Mouse (Mus musculus): ENCODE measurements around the gene Bid. TPM values are rescaled to one million over a fixed set of nuclear protein-coding genes. Genes with fewer than 3 reads are reported as not detected.
A peak's percentile ranks its signal among the peaks of the same experiment; 100 is the strongest.
"Not testable (repeated sequence)": the region's sequence is repeated elsewhere in the genome, so short reads cannot be mapped to it uniquely, and the experiment has no call there.

Bid gene
- polyA plus RNA-seq, 1 experiment from 2014 or later = 26.5 TPM

- WGBS = 36% methylated on average over 1 of the region's 1 CpGs
Measured at GRCm38 (mm10) chr6:120929421-120929820, 12.8 kb upstream of the Bid start.

GRCm38 (mm10) chr6:120927765-120928164 is 11.1 kb upstream of the Bid start:
- H3K4me1 ChIP-seq (replicated peaks; ENCODE audit: control insufficient read depth, insufficient read depth, low read length) = no peaks in the 10 kb centered on the region
- H3K9ac ChIP-seq (ENCODE audit: low read length) = no peak overlapping the region
- WGBS = 73% methylated on average over 3 of the region's 3 CpGs
- no peaks in the 10 kb centered on the region for H3K27me3 ChIP-seq (replicated peaks; ENCODE audit: control insufficient read depth, insufficient read depth, low read length)
- ATAC-seq (replicated peaks; ENCODE audit: low FRiP score, low TSS enrichment, low read depth) = no peak
- no peak for DNase-seq (ENCODE audit: low spot score)
- no peaks in the 10 kb centered on the region for H3K9me3 ChIP-seq (ENCODE audit: control insufficient read depth, low read length)
- no peak overlapping the region for H3K4me2 ChIP-seq (ENCODE audit: low read length)
- H3K36me3 ChIP-seq (ENCODE audit: control insufficient read depth, insufficient read depth, low read length) = peaks cover 6% of the 10 kb centered on the region
- no peak overlapping the region for H3K27ac ChIP-seq (ENCODE audit: low read depth)
- H3K4me3 ChIP-seq (ENCODE audit: low read depth, low read length) = no peak overlapping the region

More at GRCm38 (mm10) chr6:120929421-120929820, 12.8 kb upstream of the Bid start:
- Histone ChIP-seq H3K4me1 (replicated peaks; ENCODE audit: control insufficient read depth, insufficient read depth, low read length) (no peaks in the 10 kb centered on the region), H3K27ac (ENCODE audit: low read depth) (no peak overlapping the region), H3K27me3 (replicated peaks; ENCODE audit: control insufficient read depth, insufficient read depth, low read length) (no peaks in the 10 kb centered on the region), H3K9ac (ENCODE audit: low read length) (no peak overlapping the region), H3K4me3 (ENCODE audit: low read depth, low read length) (no peak overlapping the region), H3K4me2 (ENCODE audit: low read length) (no peak overlapping the region), H3K9me3 (ENCODE audit: control insufficient read depth, low read length) (no peaks in the 10 kb centered on the region), H3K36me3 (ENCODE audit: control insufficient read depth, insufficient read depth, low read length) (peaks cover 12% of the 10 kb centered on the region)
- ATAC-seq (replicated peaks; ENCODE audit: low FRiP score, low TSS enrichment, low read depth) (no peak), DNase-seq (ENCODE audit: low spot score) (no peak)

- ATAC-seq (replicated peaks; ENCODE audit: low FRiP score, low TSS enrichment, low read depth) (no peak), DNase-seq (ENCODE audit: low spot score) (no peak)
- no peak overlapping the region for H3K4me3 ChIP-seq (ENCODE audit: low read depth, low read length)
- no peak overlapping the region for H3K9ac ChIP-seq (ENCODE audit: low read length)
- no peaks in the 10 kb centered on the region for H3K27me3 ChIP-seq (replicated peaks; ENCODE audit: control insufficient read depth, insufficient read depth, low read length)
- no peak overlapping the region for H3K27ac ChIP-seq (ENCODE audit: low read depth)
- H3K4me1 ChIP-seq (replicated peaks; ENCODE audit: control insufficient read depth, insufficient read depth, low read length) = no peaks in the 10 kb centered on the region
- WGBS = 41% methylated on average over 2 of the region's 2 CpGs
- no peak overlapping the region for H3K4me2 ChIP-seq (ENCODE audit: low read length)
- H3K9me3 ChIP-seq (ENCODE audit: control insufficient read depth, low read length) = no peaks in the 10 kb centered on the region
- H3K36me3 ChIP-seq (ENCODE audit: control insufficient read depth, insufficient read depth, low read length) = no peaks in the 10 kb centered on the region; the same call in 1 of the 2 replicates
Measured at GRCm38 (mm10) chr6:120926880-120927279, 10.2 kb upstream of the Bid start.

GRCm38 (mm10) chr6:120924791-120925321 is 8.2 kb upstream of the Bid start:
- DNase-seq (ENCODE audit: low spot score); H3K27me3 ChIP-seq (replicated peaks; ENCODE audit: control insufficient read depth, insufficient read depth, low read length); H3K9ac ChIP-seq (ENCODE audit: low read length); H3K36me3 ChIP-seq (ENCODE audit: control insufficient read depth, insufficient read depth, low read length); H3K27ac ChIP-seq (ENCODE audit: low read depth); H3K4me2 ChIP-seq (ENCODE audit: low read length); ATAC-seq (replicated peaks; ENCODE audit: low FRiP score, low TSS enrichment, low read depth); H3K4me3 ChIP-seq (ENCODE audit: low read depth, low read length); H3K4me1 ChIP-seq (replicated peaks; ENCODE audit: control insufficient read depth, insufficient read depth, low read length); H3K9me3 ChIP-seq (ENCODE audit: control insufficient read depth, low read length): not testable (repeated sequence)
- WGBS = 74% methylated on average over 2 of the region's 2 CpGs

- no peaks in the 10 kb centered on the region for H3K9me3 ChIP-seq (ENCODE audit: control insufficient read depth, low read length)
- no peaks in the 10 kb centered on the region for H3K27me3 ChIP-seq (replicated peaks; ENCODE audit: control insufficient read depth, insufficient read depth, low read length)
- WGBS = 42% methylated on average over 3 of the region's 3 CpGs
- no peaks in the 10 kb centered on the region; the same call in 1 of the 2 replicates for H3K4me1 ChIP-seq (replicated peaks; ENCODE audit: control insufficient read depth, insufficient read depth, low read length)
- H3K9ac ChIP-seq (ENCODE audit: low read length) = no peak overlapping the region
- H3K4me3 ChIP-seq (ENCODE audit: low read depth, low read length) = no peak overlapping the region
- no peak overlapping the region for H3K27ac ChIP-seq (ENCODE audit: low read depth)
- no peak for DNase-seq (ENCODE audit: low spot score)
- no peaks in the 10 kb centered on the region for H3K36me3 ChIP-seq (ENCODE audit: control insufficient read depth, insufficient read depth, low read length)
- no peak overlapping the region for H3K4me2 ChIP-seq (ENCODE audit: low read length)
- no peak for ATAC-seq (replicated peaks; ENCODE audit: low FRiP score, low TSS enrichment, low read depth)
Measured at GRCm38 (mm10) chr6:120917975-120918374, 1.3 kb upstream of the Bid start.

- not testable (repeated sequence) for H3K9me3 ChIP-seq (ENCODE audit: control insufficient read depth, low read length); H3K27ac ChIP-seq (ENCODE audit: low read depth); H3K36me3 ChIP-seq (ENCODE audit: control insufficient read depth, insufficient read depth, low read length); H3K9ac ChIP-seq (ENCODE audit: low read length); H3K27me3 ChIP-seq (replicated peaks; ENCODE audit: control insufficient read depth, insufficient read depth, low read length); H3K4me1 ChIP-seq (replicated peaks; ENCODE audit: control insufficient read depth, insufficient read depth, low read length); DNase-seq (ENCODE audit: low spot score)
- Histone ChIP-seq H3K4me2 (ENCODE audit: low read length) (peak overlapping the region; percentile 92), H3K4me3 (ENCODE audit: low read depth, low read length) (peak overlapping the region; percentile 59)
- WGBS = 30% methylated on average over 10 of the region's 14 CpGs
- peak; percentile 16 for ATAC-seq (replicated peaks; ENCODE audit: low FRiP score, low TSS enrichment, low read depth)
Measured at GRCm38 (mm10) chr6:120916972-120917881, 574 bp upstream of the Bid start.

DNA sequence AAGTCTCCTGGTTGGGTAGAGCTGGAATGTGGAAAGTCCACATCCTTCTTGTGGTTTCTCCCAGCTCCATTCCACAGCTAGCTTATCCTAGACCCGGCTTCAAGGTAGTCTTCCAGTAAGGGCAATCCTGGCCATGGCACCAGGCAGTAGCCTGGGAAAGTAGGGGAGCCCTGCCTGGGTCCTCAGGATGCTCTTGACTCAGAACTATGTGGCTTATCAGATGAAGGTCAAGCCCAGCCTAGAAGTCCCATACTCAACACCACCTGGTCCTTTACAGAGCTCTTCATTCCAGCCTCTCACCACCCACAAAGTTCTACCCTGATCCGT is 1.0 kb downstream of the Bid start:
- 27% methylated on average over 2 of the region's 2 CpGs for WGBS
- peak; percentile 55 for DNase-seq (ENCODE audit: low spot score)

DNA sequence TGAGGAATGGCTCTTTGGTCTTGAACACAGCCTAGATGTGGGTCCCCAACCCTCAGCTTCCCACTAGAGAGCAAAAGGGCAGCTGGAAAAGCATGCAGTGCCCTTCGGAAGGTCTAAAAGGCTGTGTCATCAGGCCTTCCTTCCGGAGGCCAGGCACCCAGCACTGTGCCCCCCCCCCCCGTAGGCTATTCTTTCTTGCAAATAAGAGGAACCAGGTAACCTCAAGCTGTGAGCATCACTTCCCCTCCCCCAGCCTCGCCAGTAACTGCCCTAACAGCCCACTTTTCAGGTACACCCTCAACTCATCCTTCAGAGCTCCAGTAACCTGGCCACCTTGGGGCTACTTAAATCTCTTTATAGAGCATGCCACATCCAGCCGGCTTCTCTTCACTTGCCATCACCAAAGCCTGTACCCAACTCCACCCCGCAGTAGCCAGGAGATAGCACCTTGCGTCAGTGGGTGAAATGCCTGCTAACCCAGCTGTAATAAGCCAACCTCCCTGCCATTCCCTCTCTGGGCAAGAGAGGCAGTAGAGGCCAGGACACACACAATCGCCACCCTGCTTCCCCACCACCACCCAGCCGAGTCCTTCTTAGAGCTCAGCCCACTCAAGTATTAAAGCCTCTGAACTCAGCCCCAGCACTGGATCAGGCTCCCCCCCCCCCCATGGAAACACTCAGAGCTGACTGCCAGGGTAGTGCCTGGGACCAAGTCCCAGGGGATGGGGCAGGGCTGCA is 1.6 kb downstream of the Bid start:
- no peak overlapping the region for H3K4me3 ChIP-seq (ENCODE audit: low read depth, low read length)
- H3K4me2 ChIP-seq (ENCODE audit: low read length) = no peak overlapping the region; the same call in 1 of the 2 replicates
- no peak for ATAC-seq (replicated peaks; ENCODE audit: low FRiP score, low TSS enrichment, low read depth)
- no peaks in the 10 kb centered on the region; the same call in 1 of the 2 replicates for H3K4me1 ChIP-seq (replicated peaks; ENCODE audit: control insufficient read depth, insufficient read depth, low read length)
- H3K36me3 ChIP-seq (ENCODE audit: control insufficient read depth, insufficient read depth, low read length) = no peaks in the 10 kb centered on the region
- no peaks in the 10 kb centered on the region for H3K27me3 ChIP-seq (replicated peaks; ENCODE audit: control insufficient read depth, insufficient read depth, low read length)
- no peak for DNase-seq (ENCODE audit: low spot score)
- no peak overlapping the region for H3K27ac ChIP-seq (ENCODE audit: low read depth)
- H3K9ac ChIP-seq (ENCODE audit: low read length) = no peak overlapping the region
- WGBS = 55% methylated on average over 9 of the region's 9 CpGs
- H3K9me3 ChIP-seq (ENCODE audit: control insufficient read depth, low read length) = no peaks in the 10 kb centered on the region

More for the DNA sequence above, 1.0 kb downstream of the Bid start:
- no peaks in the 10 kb centered on the region; the same call in 1 of the 2 replicates for H3K4me1 ChIP-seq (replicated peaks; ENCODE audit: control insufficient read depth, insufficient read depth, low read length)
- H3K27ac ChIP-seq (ENCODE audit: low read depth) = no peak overlapping the region
- H3K9ac ChIP-seq (ENCODE audit: low read length) = no peak overlapping the region
- no peaks in the 10 kb centered on the region for H3K36me3 ChIP-seq (ENCODE audit: control insufficient read depth, insufficient read depth, low read length)
- no peaks in the 10 kb centered on the region for H3K9me3 ChIP-seq (ENCODE audit: control insufficient read depth, low read length)
- H3K4me3 ChIP-seq (ENCODE audit: low read depth, low read length) = peak overlapping the region; percentile 59; the same call in 1 of the 2 replicates
- H3K27me3 ChIP-seq (replicated peaks; ENCODE audit: control insufficient read depth, insufficient read depth, low read length) = no peaks in the 10 kb centered on the region
- peak overlapping the region; percentile 92 for H3K4me2 ChIP-seq (ENCODE audit: low read length)
- ATAC-seq (replicated peaks; ENCODE audit: low FRiP score, low TSS enrichment, low read depth) = no peak

Measured in intestine, embryonic 14.5 days (tissue).